8 mouse cellular contexts compared by ENCODE assay signal in the genomic region with DNA sequence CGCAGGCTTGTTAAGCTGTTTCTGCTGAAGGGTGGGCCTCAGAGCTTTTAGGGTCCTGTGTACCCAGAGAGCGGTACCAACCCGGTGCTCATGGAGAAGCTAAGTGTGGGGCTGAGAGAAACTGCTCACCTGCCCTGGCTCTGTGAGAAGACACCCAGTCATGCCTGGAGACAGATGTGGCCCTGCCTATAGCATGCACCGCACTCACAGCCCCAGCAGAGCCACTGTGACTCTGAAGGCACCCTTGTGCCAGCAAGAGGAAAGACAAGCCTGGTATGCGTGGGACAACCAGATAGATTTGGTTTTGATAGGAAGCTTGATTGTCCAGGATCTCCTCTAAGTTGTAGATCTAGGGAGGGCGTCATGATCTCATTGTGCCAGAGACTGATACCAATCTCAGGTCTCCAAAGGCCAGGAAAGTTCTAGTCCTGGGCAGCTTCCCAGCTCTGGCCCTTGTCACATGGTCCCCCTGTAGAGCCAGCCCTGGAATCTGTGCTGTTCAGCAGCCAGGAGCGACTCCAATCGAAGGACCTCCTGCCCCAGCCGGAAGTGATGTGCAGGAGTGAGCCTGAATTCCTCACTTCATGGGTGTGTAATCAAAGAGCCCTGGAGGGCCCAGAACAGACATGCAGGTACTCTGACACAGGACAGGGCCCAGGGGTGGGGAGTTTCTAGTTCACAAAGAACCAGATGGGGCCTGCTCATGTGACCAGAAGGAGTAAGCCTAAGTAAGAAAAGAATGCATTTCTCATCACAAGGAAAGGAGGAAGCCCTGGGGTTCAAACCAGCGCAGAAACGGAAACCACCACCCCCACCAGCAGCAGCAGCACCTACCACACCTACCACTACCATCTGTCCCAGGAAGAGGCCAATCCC.
DNase-seq lines count a peak whose midpoint lies in the region; ATAC-seq lines count a peak whose summit lies in the region.

No protein-coding gene starts in this region.

- peak overlapping the region; percentile 62 for H3K27ac ChIP-seq in forebrain, embryonic 10.5 days
- no peak overlapping the region for H3K27ac ChIP-seq in forebrain, embryonic 13.5 days
- no peak overlapping the region for H3K27ac ChIP-seq in embryonic facial prominence, embryonic 11.5 days (replicated peaks; ENCODE audit: low read depth, low read length)

- 87% methylated on average over 11 of the region's 11 CpGs for WGBS in forebrain, embryonic 10.5 days
- WGBS in forebrain, embryonic 13.5 days = 86% methylated on average over 11 of the region's 11 CpGs
- WGBS in embryonic facial prominence, embryonic 11.5 days = 77% methylated on average over 11 of the region's 11 CpGs

- peaks cover 29% of the 10 kb centered on the region for H3K4me1 ChIP-seq in forebrain, embryonic 10.5 days
- H3K4me1 ChIP-seq in forebrain, embryonic 13.5 days = no peaks in the 10 kb centered on the region
- no peaks in the 10 kb centered on the region; the same call in 1 of the 2 replicates for H3K4me1 ChIP-seq in embryonic facial prominence, embryonic 11.5 days (ENCODE audit: control insufficient read depth, insufficient read depth, low read length)

- H3K4me3 ChIP-seq in forebrain, embryonic 10.5 days = no peak overlapping the region
- H3K4me3 ChIP-seq in forebrain, embryonic 13.5 days = no peak overlapping the region
- H3K4me3 ChIP-seq in embryonic facial prominence, embryonic 11.5 days (ENCODE audit: low read depth, low read length) = no peak overlapping the region

- H3K27me3 ChIP-seq in forebrain, embryonic 10.5 days (ENCODE audit: poor library complexity, severe bottlenecking) = no peaks in the 10 kb centered on the region
- H3K27me3 ChIP-seq in forebrain, embryonic 13.5 days = no peaks in the 10 kb centered on the region
- H3K27me3 ChIP-seq in embryonic facial prominence, embryonic 11.5 days (ENCODE audit: control insufficient read depth, insufficient read depth, low read length) = no peaks in the 10 kb centered on the region

- H3K9me3 ChIP-seq in forebrain, embryonic 10.5 days = peaks cover 7% of the 10 kb centered on the region; the same call in 1 of the 2 replicates
- H3K9me3 ChIP-seq in forebrain, embryonic 13.5 days (replicated peaks) = 0 out of 2 replicates have a peak, but pooled peaks cover 4% of the 10 kb centered on the region
- H3K9me3 ChIP-seq in embryonic facial prominence, embryonic 11.5 days (replicated peaks; ENCODE audit: control insufficient read depth, low read length) = no peaks in the 10 kb centered on the region

- DNase-seq in forebrain, embryonic 10.5 days (ENCODE audit: extremely low spot score, low spot score) = no peak
- no peak for DNase-seq in embryonic facial prominence, embryonic 11.5 days (ENCODE audit: low spot score)
- peak; percentile 56 for DNase-seq in kidney, adult 9 months
- no peak for DNase-seq in layer of hippocampus, postnatal 36 days
- DNase-seq in urinary bladder, adult 18-20 months (ENCODE audit: low spot score in 2 of 2) = no peak

- no peak for ATAC-seq in forebrain, embryonic 13.5 days
- ATAC-seq in embryonic facial prominence, embryonic 11.5 days (replicated peaks; ENCODE audit: insufficient number of reproducible peaks, low FRiP score, low TSS enrichment, low read depth) = 0 out of 2 replicates have a peak, but pooled peaks have one; percentile 44
- ATAC-seq in megakaryocyte-erythroid progenitor cell, adult 5-6 weeks (replicated peaks; ENCODE audit: low FRiP score, low TSS enrichment, poor library complexity, severe bottlenecking) = 0 out of 2 replicates have a peak, but pooled peaks have one; percentile 43
- no peak for ATAC-seq in erythroblast, adult 5-6 weeks (replicated peaks; ENCODE audit: low FRiP score, poor library complexity, severe bottlenecking)

- H3K9ac ChIP-seq in forebrain, embryonic 13.5 days = no peak overlapping the region
- no peak overlapping the region for H3K9ac ChIP-seq in embryonic facial prominence, embryonic 11.5 days (replicated peaks; ENCODE audit: low read length)

- no peak overlapping the region for H3K4me2 ChIP-seq in forebrain, embryonic 13.5 days
- no peak overlapping the region for H3K4me2 ChIP-seq in embryonic facial prominence, embryonic 11.5 days (ENCODE audit: low read depth, low read length)

- no peaks in the 10 kb centered on the region for H3K36me3 ChIP-seq in forebrain, embryonic 10.5 days (replicated peaks)
- no peaks in the 10 kb centered on the region for H3K36me3 ChIP-seq in forebrain, embryonic 13.5 days (ENCODE audit: poor library complexity, severe bottlenecking)
- H3K36me3 ChIP-seq in embryonic facial prominence, embryonic 11.5 days (replicated peaks; ENCODE audit: control insufficient read depth, insufficient read depth, low read depth, low read length) = no peaks in the 10 kb centered on the region

Comparison
In these comparisons a context has a peak if more than half of its experiments do, and no peak if none do; other contexts are left out.
1. ATAC-seq: peak in embryonic facial prominence, embryonic 11.5 days (single experiment) and megakaryocyte-erythroid progenitor cell, adult 5-6 weeks (single experiment); none in forebrain, embryonic 13.5 days (single experiment) and erythroblast, adult 5-6 weeks (single experiment).